Mouse (Mus musculus): ENCODE measurements around the gene Eif4g3. TPM values are rescaled to one million over a fixed set of nuclear protein-coding genes. Genes with fewer than 3 reads are reported as not detected.

Eif4g3 gene
- polyA plus RNA-seq, 1 experiment from 2014 or later, result 40.0 TPM

DNA sequence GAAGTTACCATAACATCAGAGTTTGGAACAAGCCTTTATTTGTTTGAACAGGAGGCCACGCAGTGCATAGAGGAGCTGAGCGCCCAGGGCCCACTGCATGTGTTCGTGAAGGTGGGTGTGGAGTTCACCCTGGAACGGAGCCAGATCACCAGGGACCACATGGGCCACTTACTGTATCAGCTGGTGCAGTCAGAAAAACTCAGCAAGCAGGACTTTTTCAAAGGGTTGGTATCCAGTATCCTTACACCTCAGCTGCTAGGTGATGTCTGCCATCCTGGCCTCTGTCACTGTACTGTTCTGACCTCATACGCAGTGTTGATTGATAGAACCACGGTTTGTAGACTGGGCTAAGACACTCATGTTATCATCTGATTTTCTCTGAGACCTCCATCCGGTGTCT is 195.2 kb downstream of the Eif4g3 start:
- H3K9me3 ChIP-seq (replicated peaks), result no peaks in the 10 kb centered on the region
- no peak overlapping the region for H3K4me3 ChIP-seq (replicated peaks)
- H3K4me2 ChIP-seq, result no peak overlapping the region
- 92% methylated on average over 7 of the region's 7 CpGs for WGBS
- H3K36me3 ChIP-seq, result peaks cover 98% of the 10 kb centered on the region
- no peaks in the 10 kb centered on the region for H3K4me1 ChIP-seq
- no peak overlapping the region for H3K9ac ChIP-seq
- H3K27ac ChIP-seq, result no peak overlapping the region
- H3K27me3 ChIP-seq, result no peaks in the 10 kb centered on the region
- no peak for ATAC-seq (replicated peaks; ENCODE audit: low FRiP score)

- Histone ChIP-seq H3K9me3 (replicated peaks) (no peaks in the 10 kb centered on the region), H3K4me2 (no peak overlapping the region), H3K27me3 (no peaks in the 10 kb centered on the region), H3K4me1 (no peaks in the 10 kb centered on the region), H3K36me3 (peaks cover 96% of the 10 kb centered on the region), H3K9ac (no peak overlapping the region), H3K27ac (no peak overlapping the region), H3K4me3 (replicated peaks) (no peak overlapping the region)
- 87% methylated on average over 5 of the region's 5 CpGs for WGBS
- ATAC-seq (replicated peaks; ENCODE audit: low FRiP score), result no peak
Measured at GRCm38 (mm10) chr4:138192561-138192960, 199.7 kb downstream of the Eif4g3 start.

DNA sequence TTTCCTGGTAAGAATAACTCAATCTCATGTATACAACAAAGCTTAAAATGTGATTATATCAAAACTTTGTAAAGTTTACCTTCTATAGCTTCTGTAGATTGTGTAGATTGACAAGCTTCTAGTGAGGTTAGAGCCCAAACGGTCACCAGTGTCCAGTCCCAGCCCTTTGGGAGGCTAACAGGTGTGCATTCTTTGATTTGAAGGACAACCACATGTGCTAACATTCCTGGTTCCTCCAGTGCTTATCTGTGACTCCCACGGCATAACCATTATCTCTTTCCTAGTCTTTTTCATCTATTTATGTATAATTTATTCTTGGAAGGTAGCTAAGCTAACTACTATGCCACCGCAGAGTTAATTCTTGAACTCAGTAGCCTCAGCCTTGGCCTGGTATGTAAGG is 207.9 kb downstream of the Eif4g3 start:
- no peak overlapping the region for H3K27ac ChIP-seq
- peaks cover 96% of the 10 kb centered on the region for H3K36me3 ChIP-seq
- no peak overlapping the region for H3K4me2 ChIP-seq
- H3K4me3 ChIP-seq (replicated peaks), result no peak overlapping the region
- no peaks in the 10 kb centered on the region for H3K9me3 ChIP-seq (replicated peaks)
- no peak for ATAC-seq (replicated peaks; ENCODE audit: low FRiP score)
- 89% methylated on average over 3 of the region's 3 CpGs for WGBS
- H3K27me3 ChIP-seq, result no peaks in the 10 kb centered on the region
- H3K9ac ChIP-seq, result no peak overlapping the region
- H3K4me1 ChIP-seq, result no peaks in the 10 kb centered on the region

DNA sequence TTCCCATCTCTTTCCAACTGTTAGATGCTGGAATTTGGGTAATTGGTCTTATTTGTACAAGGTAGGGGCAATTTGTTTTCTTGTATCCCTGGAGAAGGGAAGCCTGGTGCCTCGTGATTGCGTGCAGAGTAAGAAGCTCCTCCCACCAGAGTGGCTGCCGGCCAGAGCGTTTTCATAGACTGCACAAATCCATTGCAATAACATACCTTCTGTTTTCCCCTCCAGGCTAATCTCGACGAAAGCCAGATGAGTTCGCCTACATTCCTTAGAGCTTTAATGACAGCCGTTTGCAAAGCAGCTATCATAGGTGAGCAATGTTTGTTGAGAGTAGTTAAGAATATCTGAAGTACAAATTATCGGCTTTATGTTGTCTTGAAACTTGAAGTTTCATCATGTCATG is 208.9 kb downstream of the Eif4g3 start:
- ATAC-seq (replicated peaks; ENCODE audit: low FRiP score), result no peak
- H3K4me1 ChIP-seq, result no peaks in the 10 kb centered on the region
- no peak overlapping the region for H3K4me2 ChIP-seq
- no peaks in the 10 kb centered on the region for H3K27me3 ChIP-seq
- H3K27ac ChIP-seq, result no peak overlapping the region
- no peaks in the 10 kb centered on the region for H3K9me3 ChIP-seq (replicated peaks)
- H3K9ac ChIP-seq, result no peak overlapping the region
- peaks cover 95% of the 10 kb centered on the region for H3K36me3 ChIP-seq
- H3K4me3 ChIP-seq (replicated peaks), result no peak overlapping the region
- WGBS, result 83% methylated on average over 9 of the region's 9 CpGs

DNA sequence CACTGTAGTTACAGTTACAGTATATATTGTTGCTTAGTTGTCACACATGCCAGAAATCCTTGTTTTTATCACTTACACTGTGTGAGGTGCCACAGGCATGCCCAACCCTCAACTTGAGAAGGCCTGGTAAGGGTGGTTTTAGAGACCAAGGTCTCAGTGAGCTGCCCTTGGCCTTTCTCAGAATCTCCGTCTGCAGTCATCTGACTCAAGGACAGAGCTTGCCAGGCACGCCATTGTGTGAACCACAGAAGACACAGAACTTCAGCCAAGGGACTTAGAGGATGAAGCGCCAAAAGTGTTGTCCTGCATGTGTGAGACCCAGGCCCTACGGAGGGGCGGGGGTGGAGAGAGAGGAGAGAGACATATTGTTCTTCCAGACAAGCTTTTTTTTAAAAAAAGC is 217.3 kb downstream of the Eif4g3 start:
- Histone ChIP-seq H3K4me3 (replicated peaks) (no peak overlapping the region), H3K4me2 (no peak overlapping the region), H3K36me3 (peaks cover 50% of the 10 kb centered on the region), H3K9ac (no peak overlapping the region), H3K4me1 (no peaks in the 10 kb centered on the region), H3K27me3 (no peaks in the 10 kb centered on the region), H3K9me3 (replicated peaks) (no peaks in the 10 kb centered on the region), H3K27ac (no peak overlapping the region)
- WGBS, result 94% methylated on average over 5 of the region's 5 CpGs
- ATAC-seq (replicated peaks; ENCODE audit: low FRiP score), result no peak

DNA sequence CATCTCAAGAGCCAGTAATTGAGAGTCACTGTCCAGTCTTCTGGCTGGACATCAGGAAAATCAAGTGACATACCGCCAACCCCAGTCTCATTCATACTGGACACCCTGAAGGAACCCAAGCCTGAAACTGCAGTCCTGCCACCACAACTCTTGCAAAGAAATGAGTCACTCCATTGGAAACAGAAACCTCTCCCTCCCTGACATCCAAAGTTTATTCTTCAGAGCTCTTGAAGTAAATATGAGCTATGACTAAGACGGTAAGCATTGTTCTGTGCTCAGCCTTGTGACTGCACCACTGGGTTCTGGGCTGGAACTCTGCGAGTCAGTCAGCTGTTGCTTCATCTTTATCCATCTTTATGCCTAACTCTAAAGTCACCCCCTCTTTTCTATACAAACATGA is 221.0 kb downstream of the Eif4g3 start:
- H3K36me3 ChIP-seq, result peaks cover 14% of the 10 kb centered on the region
- H3K4me2 ChIP-seq, result no peak overlapping the region
- no peaks in the 10 kb centered on the region for H3K27me3 ChIP-seq
- no peak overlapping the region for H3K4me3 ChIP-seq (replicated peaks)
- no peaks in the 10 kb centered on the region for H3K9me3 ChIP-seq (replicated peaks)
- ATAC-seq (replicated peaks; ENCODE audit: low FRiP score), result no peak
- H3K27ac ChIP-seq, result no peak overlapping the region
- WGBS, result 76% methylated on average over 3 of the region's 3 CpGs
- H3K4me1 ChIP-seq, result peaks cover 21% of the 10 kb centered on the region
- no peak overlapping the region for H3K9ac ChIP-seq

GRCm38 (mm10) chr4:138215671-138216199 is 222.9 kb downstream of the Eif4g3 start:
- Histone ChIP-seq H3K4me3 (replicated peaks) (peak overlapping the region; percentile 92), H3K27ac (peak overlapping the region; percentile 100), H3K36me3 (no peaks in the 10 kb centered on the region; the same call in 1 of the 2 replicates), H3K27me3 (no peaks in the 10 kb centered on the region), H3K9ac (peak overlapping the region; percentile 97), H3K9me3 (replicated peaks) (no peaks in the 10 kb centered on the region), H3K4me2 (peak overlapping the region; percentile 79), H3K4me1 (peaks cover 33% of the 10 kb centered on the region)
- ATAC-seq (replicated peaks; ENCODE audit: low FRiP score), result no peak
- 47% methylated on average over 13 of the region's 13 CpGs for WGBS

GRCm38 (mm10) chr4:138216200-138216890 is 223.5 kb downstream of the Eif4g3 start, which contains the start of gene Hp1bp3:
Gene Hp1bp3, plus strand, starts transcription at chr4:138216296.
- Histone ChIP-seq H3K27ac (peak within 1 kb of the TSS; percentile 100), H3K4me2 (peak within 1 kb of the TSS; percentile 79), H3K4me3 (replicated peaks) (peak within 1 kb of the TSS; percentile 92), H3K27me3 (no peaks in the 10 kb centered on the region), H3K9me3 (replicated peaks) (no peaks in the 10 kb centered on the region), H3K36me3 (peaks cover 2% of the 10 kb centered on the region), H3K9ac (peak within 1 kb of the TSS; percentile 97), H3K4me1 (peaks cover 37% of the 10 kb centered on the region)
- WGBS, result under 1% methylated on average over 76 of the region's 84 CpGs
- peak; percentile 76 for ATAC-seq (replicated peaks; ENCODE audit: low FRiP score)

- WGBS, result under 1% methylated on average over 68 of the region's 68 CpGs
Measured at GRCm38 (mm10) chr4:138216891-138217392, 224.1 kb downstream of the Eif4g3 start.

DNA sequence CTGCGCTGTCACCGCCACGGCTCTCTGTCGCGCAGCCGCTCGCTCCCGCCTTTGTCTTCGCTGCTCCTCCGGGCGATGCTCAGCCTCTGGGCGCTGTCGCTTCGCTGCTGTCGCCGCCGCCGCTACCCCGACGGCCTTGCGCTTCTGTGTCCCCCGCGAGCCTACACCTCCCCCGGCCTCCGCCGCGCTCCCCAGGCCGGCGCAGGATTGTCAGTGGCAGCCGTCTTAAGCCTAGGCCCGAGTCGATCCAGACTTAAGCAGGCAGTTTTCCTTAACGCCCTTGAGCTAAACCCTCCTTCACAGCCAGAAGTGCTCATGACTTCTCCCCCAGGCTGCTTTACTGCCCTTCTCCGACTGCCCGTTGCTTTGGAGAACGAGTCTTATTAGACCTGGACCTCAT is 224.6 kb downstream of the Eif4g3 start:
- H3K36me3 ChIP-seq, result peaks cover 11% of the 10 kb centered on the region
- H3K27ac ChIP-seq, result peak overlapping the region; percentile 89
- peak overlapping the region; percentile 79 for H3K4me2 ChIP-seq
- peak overlapping the region; percentile 97 for H3K9ac ChIP-seq
- H3K4me1 ChIP-seq, result peaks cover 37% of the 10 kb centered on the region
- under 1% methylated on average over 36 of the region's 36 CpGs for WGBS
- no peaks in the 10 kb centered on the region for H3K9me3 ChIP-seq (replicated peaks)
- H3K4me3 ChIP-seq (replicated peaks), result peak overlapping the region; percentile 92
- H3K27me3 ChIP-seq, result no peaks in the 10 kb centered on the region
- ATAC-seq (replicated peaks; ENCODE audit: low FRiP score), result peak; percentile 36

More at GRCm38 (mm10) chr4:138216891-138217392, 224.1 kb downstream of the Eif4g3 start:
- Histone ChIP-seq H3K27me3 (no peaks in the 10 kb centered on the region), H3K9me3 (replicated peaks) (no peaks in the 10 kb centered on the region), H3K4me3 (replicated peaks) (peak overlapping the region; percentile 92), H3K9ac (peak overlapping the region; percentile 97), H3K36me3 (peaks cover 6% of the 10 kb centered on the region), H3K27ac (peak overlapping the region; percentile 100), H3K4me2 (peak overlapping the region; percentile 79), H3K4me1 (peaks cover 37% of the 10 kb centered on the region)
- peak; percentile 98 for ATAC-seq (replicated peaks; ENCODE audit: low FRiP score)

GRCm38 (mm10) chr4:138217951-138218685 is 225.3 kb downstream of the Eif4g3 start:
- Histone ChIP-seq H3K27ac (peak overlapping the region; percentile 89), H3K36me3 (peaks cover 18% of the 10 kb centered on the region), H3K9ac (peak overlapping the region; percentile 97), H3K9me3 (replicated peaks) (no peaks in the 10 kb centered on the region), H3K4me3 (replicated peaks) (peak overlapping the region; percentile 92), H3K27me3 (no peaks in the 10 kb centered on the region), H3K4me2 (peak overlapping the region; percentile 79), H3K4me1 (peaks cover 37% of the 10 kb centered on the region)
- 74% methylated on average over 11 of the region's 11 CpGs for WGBS
- no peak for ATAC-seq (replicated peaks; ENCODE audit: low FRiP score)

DNA sequence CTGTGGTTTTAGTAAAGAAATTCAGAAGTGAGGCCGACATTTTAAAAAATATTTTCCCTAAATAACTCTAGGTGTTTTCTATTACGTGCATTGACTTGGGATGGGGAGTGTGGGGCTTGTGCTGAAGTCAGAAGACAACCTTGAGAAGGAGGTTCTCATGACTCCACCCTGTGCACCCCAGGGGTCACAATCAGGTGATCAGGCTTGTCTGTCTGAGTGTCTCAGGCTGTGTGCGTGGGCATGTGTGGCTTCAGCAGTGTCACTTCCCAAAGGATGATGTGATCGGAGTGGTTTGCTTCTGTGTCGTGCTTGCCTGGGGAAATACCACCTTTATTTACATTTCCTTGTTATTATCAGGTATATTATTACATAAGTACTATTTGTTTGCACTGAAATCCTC is 226.5 kb downstream of the Eif4g3 start:
- Histone ChIP-seq H3K27ac (no peak overlapping the region), H3K4me3 (replicated peaks) (no peak overlapping the region), H3K4me1 (peaks cover 39% of the 10 kb centered on the region), H3K9me3 (replicated peaks) (no peaks in the 10 kb centered on the region), H3K27me3 (no peaks in the 10 kb centered on the region), H3K4me2 (no peak overlapping the region), H3K36me3 (peaks cover 30% of the 10 kb centered on the region), H3K9ac (no peak overlapping the region)
- WGBS, result 89% methylated on average over 5 of the region's 5 CpGs
- ATAC-seq (replicated peaks; ENCODE audit: low FRiP score), result no peak
